Mouse (Mus musculus) limb, embryonic 15.5 days (tissue): Measurements from ENCODE around the gene Ubac2. TPM values are rescaled to one million over a fixed set of nuclear protein-coding genes. Genes with fewer than 3 reads are reported as not detected.
A peak's percentile ranks its signal among the peaks of the same experiment; 100 is the strongest.

Source experiments
- ATAC-seq: fragments of 200-750 bp; cut with Nextera tagmentation; 2 replicates; pipeline ENCODE4 v1.8.0; 2017; ENCODE audit warnings: low read depth, moderate TSS enrichment; ENCODE audit not compliant: insufficient number of reproducible peaks, low FRiP score, low TSS enrichment
- H3K27ac ChIP-seq: fragments of 300-500 bp; sonication (generic); 2 replicates; pipeline ENCODE4 v1.5.1; 2015; ENCODE audit warnings: moderate library complexity, mild to moderate bottlenecking, inconsistent platforms
- H3K27me3 ChIP-seq: fragments of 300-500 bp; sonication (generic); 2 replicates; pipeline ENCODE4 v1.6.1; 2015; ENCODE audit warnings: inconsistent platforms
- H3K36me3 ChIP-seq: fragments of 300-500 bp; sonication (generic); 2 replicates; pipeline ENCODE4 v1.6.1; 2015; ENCODE audit warnings: inconsistent platforms
- H3K4me1 ChIP-seq: fragments of 300-500 bp; sonication (generic); 2 replicates; pipeline ENCODE4 v1.6.1; 2015; ENCODE audit warnings: inconsistent platforms
- H3K4me2 ChIP-seq: fragments of 300-500 bp; sonication (generic); 2 replicates; pipeline ENCODE4 v1.6.1; 2015; ENCODE audit warnings: mild to moderate bottlenecking, inconsistent platforms
- H3K4me3 ChIP-seq: fragments of 300-500 bp; sonication (generic); 2 replicates; pipeline ENCODE4 v1.5.1; 2015; ENCODE audit warnings: mild to moderate bottlenecking, inconsistent platforms
- H3K9ac ChIP-seq: fragments of 300-500 bp; sonication (generic); 2 replicates; pipeline ENCODE4 v1.6.1; 2015; ENCODE audit warnings: inconsistent platforms
- H3K9me3 ChIP-seq: fragments of 300-500 bp; sonication (generic); 2 replicates; pipeline ENCODE4 v1.6.1; 2016; ENCODE audit warnings: inconsistent platforms
- WGBS: fragments of 180-500 bp; shearing (Covaris S2); methylation state at CpG from one replicate; pipeline ENCODE4 v1.1.7; 2015; 5-methylcytosine and 5-hydroxymethylcytosine counted together
- polyA plus RNA-seq: library from polyadenylated mRNA; unstranded; fragments of >200 nt; fragmentation: Nextera tagmentation; extraction: Ambion mirVana; gene quantifications from 2 replicates; pipeline ENCODE4 v1.2.1, GENCODE M21; 2015

Ubac2 gene
- polyA plus RNA-seq, 1 experiment from 2014 or later: 65.2 TPM

DNA sequence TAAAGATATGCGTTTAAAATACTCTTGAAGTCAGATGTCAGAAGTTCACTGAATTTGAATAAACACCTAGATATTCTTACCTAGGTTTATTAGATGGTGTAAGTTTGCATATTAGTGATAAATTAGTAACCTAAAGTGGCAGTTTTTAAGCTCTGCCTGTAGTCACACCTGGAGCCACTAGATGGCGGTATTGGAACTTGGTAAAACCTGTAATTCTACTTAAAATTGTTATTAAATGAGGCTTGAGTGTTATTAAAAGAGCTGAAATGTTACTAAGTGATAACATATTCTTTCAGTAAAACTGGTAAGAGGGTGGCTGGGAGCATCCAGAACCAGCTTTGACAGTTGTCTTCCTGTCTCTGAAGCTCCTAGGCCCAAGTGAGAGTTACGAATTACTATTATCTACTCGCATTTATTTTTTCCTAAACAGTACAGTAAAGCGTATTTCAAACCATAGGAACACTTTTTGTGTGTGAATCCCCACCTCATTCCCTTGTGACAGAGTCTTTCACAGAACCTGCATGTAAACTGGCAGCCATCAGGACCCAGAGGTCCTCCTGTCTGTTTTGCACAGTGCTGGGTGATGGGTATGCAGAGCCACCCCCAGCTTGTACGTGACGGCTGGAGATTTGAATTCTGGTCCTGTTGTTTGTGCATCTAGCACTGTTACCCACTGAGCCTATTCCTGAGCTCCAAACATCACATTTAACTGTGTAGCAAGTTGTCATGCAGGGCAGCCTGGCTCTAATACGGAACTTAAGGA lies 50.1 kb downstream of the Ubac2 start:
- 66% methylated on average over 8 of the region's 8 CpGs for WGBS
- no peak for ATAC-seq
- no peak overlapping the region for H3K27ac ChIP-seq

DNA sequence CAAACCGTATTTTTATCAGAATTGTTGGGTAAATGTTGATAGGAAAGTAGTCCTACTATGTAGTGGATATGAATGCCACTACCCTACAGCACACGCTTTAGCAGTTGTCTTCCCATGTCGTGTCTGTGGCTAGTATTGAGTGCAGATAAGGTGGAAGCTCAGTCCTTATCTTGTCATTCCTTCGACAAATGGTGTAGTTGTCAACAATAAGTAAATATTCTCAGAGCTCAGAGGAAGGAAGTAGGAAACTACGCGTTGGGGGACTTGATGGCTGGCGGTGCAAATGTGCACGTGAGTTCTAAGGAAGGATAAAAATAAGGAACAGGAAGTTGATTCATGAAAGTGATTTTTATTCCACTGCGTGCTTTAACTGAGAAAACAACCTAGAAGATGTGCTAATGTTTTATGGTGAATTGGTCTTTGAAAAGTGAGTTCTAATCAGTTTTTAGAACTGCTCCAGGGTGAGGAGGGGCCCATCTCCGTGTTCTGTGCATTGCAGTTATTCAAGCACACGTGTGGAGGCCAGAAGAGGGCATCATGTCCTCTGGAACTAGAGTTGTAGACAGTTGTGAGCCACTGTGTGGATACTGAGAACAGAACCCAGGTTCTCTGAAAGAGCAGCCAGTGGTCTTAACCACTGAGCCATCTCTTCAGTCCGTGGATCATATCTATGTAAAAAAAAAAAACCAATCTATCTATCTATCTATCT lies 51.0 kb downstream of the Ubac2 start:
- 83% methylated on average over 12 of the region's 12 CpGs for WGBS

More for the DNA sequence above, 50.1 kb downstream of the Ubac2 start:
- no peaks in the 10 kb centered on the region for H3K36me3 ChIP-seq
- no peak overlapping the region for H3K4me2 ChIP-seq
- H3K9ac ChIP-seq: no peak overlapping the region
- no peaks in the 10 kb centered on the region; the same call in 1 of the 2 replicates for H3K4me1 ChIP-seq
- H3K27me3 ChIP-seq: no peaks in the 10 kb centered on the region
- H3K9me3 ChIP-seq: no peaks in the 10 kb centered on the region
- no peak overlapping the region for H3K4me3 ChIP-seq

DNA sequence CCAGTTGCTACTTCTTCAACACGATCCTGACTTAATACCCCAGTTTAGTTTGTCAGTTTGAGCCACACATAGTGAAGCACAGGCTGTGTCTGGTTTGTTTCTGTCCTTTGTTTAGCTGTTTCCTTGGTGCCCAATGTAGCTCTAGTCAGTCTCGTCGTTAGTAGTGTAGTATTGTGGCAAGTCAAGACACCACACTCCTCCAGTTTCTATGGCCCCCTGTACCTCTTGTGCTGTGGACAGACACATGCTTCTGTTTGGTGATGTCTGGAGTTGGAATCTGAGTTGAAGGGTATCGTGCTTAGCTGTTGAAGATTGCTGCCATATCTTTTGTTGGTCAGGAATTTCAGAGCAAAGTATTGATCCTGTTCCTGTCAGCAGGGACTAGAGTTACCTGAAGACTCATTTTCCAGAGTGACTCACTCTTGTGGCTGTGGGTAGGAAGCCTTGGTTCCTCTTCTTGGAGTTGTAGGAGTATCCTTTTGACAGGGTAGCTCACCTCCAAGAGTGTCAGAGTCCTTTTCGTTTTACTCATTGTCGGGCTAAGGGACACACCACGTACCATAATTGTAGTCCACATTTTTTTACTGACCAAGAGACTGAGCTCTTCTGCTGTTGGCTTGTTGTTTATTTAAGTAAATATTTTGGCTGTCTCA lies 52.4 kb downstream of the Ubac2 start:
- Histone ChIP-seq H3K36me3 (peaks cover 16% of the 10 kb centered on the region), H3K9me3 (peaks cover 1% of the 10 kb centered on the region), H3K9ac (no peak overlapping the region), H3K4me2 (no peak overlapping the region), H3K4me3 (no peak overlapping the region), H3K27me3 (no peaks in the 10 kb centered on the region), H3K27ac (no peak overlapping the region), H3K4me1 (no peaks in the 10 kb centered on the region; the same call in 1 of the 2 replicates)
- ATAC-seq: no peak
- WGBS: 76% methylated on average over 7 of the region's 7 CpGs

More for the DNA sequence above, 51.0 kb downstream of the Ubac2 start:
- H3K27ac ChIP-seq: no peak overlapping the region
- no peak for ATAC-seq
- H3K9ac ChIP-seq: no peak overlapping the region
- no peak overlapping the region for H3K4me3 ChIP-seq
- H3K4me2 ChIP-seq: no peak overlapping the region
- H3K4me1 ChIP-seq: no peaks in the 10 kb centered on the region; the same call in 1 of the 2 replicates
- no peaks in the 10 kb centered on the region for H3K9me3 ChIP-seq
- peaks cover 8% of the 10 kb centered on the region for H3K36me3 ChIP-seq
- H3K27me3 ChIP-seq: no peaks in the 10 kb centered on the region

DNA sequence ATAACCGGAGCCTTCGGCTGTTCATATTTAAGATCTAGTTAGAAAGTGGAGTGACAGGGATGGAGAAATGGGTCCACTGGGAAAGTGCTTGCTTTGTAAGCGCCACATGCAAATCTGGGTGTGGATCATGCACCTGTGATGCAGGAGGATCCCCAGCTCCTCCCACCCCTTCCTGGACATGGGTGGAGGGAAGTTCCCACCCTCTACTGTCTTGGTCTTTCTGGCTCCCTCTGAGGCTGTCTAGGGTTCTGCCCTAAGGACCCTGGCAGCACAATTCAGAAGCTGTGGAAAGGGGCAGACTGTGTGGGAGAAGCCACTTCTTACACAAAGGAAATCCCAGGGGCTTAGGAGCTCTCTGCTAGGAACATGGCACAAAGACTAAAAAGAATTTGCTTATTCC lies 53.2 kb downstream of the Ubac2 start:
- Histone ChIP-seq H3K4me3 (no peak overlapping the region), H3K27ac (no peak overlapping the region), H3K9ac (no peak overlapping the region), H3K27me3 (no peaks in the 10 kb centered on the region), H3K36me3 (peaks cover 16% of the 10 kb centered on the region), H3K4me1 (no peaks in the 10 kb centered on the region; the same call in 1 of the 2 replicates), H3K4me2 (no peak overlapping the region), H3K9me3 (peaks cover 4% of the 10 kb centered on the region)
- WGBS: 89% methylated on average over 3 of the region's 3 CpGs
- no peak for ATAC-seq

DNA sequence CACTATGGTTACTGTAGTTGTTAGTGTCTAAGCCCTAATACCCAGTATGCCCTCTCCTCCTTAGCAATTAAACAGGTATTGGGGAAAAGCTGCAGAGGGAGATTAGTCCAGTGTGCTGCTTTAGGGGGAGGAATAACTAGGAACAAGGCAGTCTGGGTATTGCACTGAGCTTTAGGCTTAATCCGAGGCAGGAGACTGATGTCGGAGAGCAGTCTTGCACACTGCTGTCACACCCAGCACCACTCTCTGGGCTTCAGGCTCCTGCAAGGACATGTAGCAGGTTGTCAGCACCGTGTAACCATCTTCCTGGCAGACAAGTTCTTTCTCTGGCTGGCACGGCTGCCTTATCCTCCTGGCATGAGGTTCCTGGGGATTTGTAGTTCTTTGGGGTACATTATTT lies 53.8 kb downstream of the Ubac2 start:
- H3K4me1 ChIP-seq: no peaks in the 10 kb centered on the region; the same call in 1 of the 2 replicates
- no peak for ATAC-seq
- 74% methylated on average over 4 of the region's 4 CpGs for WGBS
- H3K9ac ChIP-seq: no peak overlapping the region
- H3K9me3 ChIP-seq: peaks cover 4% of the 10 kb centered on the region
- H3K4me2 ChIP-seq: no peak overlapping the region
- H3K27me3 ChIP-seq: no peaks in the 10 kb centered on the region
- peaks cover 16% of the 10 kb centered on the region for H3K36me3 ChIP-seq
- no peak overlapping the region for H3K27ac ChIP-seq
- H3K4me3 ChIP-seq: no peak overlapping the region

DNA sequence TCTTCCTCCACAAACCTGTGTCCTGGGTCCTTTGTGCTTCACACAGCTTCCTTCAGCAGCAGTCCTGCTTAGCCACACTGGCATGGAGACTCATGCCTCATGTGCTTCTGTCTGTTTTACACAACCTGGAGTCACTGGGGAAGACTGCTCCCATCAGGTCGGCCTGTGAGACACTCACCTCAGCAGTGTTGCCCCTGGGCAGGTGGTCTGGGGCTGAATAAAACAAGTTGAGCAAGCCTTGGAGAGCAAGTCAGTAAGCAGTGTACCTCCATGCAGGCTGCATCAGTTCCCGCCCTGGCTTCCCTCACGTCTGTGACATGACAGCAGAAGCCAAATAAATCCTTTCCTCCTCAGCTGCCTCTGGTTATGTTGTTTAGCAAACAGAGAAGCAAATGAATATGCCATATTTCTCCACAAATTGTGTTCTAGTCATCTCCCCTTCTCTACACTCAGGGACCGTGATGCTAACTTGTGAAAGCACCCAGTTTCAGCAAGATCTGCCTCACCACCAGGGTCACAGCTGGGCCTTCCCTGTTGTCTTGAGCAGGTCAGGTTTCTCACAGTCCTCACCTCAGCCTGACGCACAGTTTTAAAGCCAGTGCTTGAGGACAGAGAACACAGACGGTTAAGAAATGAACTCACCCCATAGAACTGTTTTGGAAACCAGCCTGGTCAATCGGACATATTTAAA lies 55.6 kb downstream of the Ubac2 start:
- no peak overlapping the region for H3K27ac ChIP-seq
- peaks cover 16% of the 10 kb centered on the region for H3K36me3 ChIP-seq
- 87% methylated on average over 7 of the region's 7 CpGs for WGBS
- H3K9me3 ChIP-seq: peaks cover 4% of the 10 kb centered on the region
- ATAC-seq: no peak
- H3K4me1 ChIP-seq: peaks cover 5% of the 10 kb centered on the region; the same call in 1 of the 2 replicates
- no peak overlapping the region for H3K4me3 ChIP-seq
- no peak overlapping the region for H3K4me2 ChIP-seq
- no peak overlapping the region for H3K9ac ChIP-seq
- H3K27me3 ChIP-seq: no peaks in the 10 kb centered on the region

DNA sequence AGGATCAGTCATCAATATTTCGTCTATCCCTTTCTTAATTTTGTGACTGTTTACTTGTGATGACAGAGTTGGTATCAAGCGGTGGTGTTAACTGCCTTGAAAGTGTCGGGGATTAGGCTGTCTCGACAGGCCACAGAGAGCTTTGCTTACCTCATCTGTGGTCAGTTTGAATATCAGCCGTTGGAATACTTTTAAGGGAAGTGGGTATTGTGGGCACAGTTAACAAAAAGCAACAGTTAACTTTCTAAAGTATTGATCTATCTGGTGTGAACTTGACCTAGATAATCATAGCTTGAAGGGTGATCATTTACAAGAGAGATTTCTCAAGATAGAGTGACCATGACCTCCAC lies 56.2 kb downstream of the Ubac2 start:
- Histone ChIP-seq H3K27me3 (no peaks in the 10 kb centered on the region), H3K4me1 (peaks cover 5% of the 10 kb centered on the region; the same call in 1 of the 2 replicates), H3K9ac (no peak overlapping the region), H3K4me2 (no peak overlapping the region), H3K36me3 (peaks cover 16% of the 10 kb centered on the region), H3K27ac (no peak overlapping the region), H3K9me3 (peaks cover 4% of the 10 kb centered on the region), H3K4me3 (no peak overlapping the region)
- 88% methylated on average over 5 of the region's 5 CpGs for WGBS
- ATAC-seq: no peak

DNA sequence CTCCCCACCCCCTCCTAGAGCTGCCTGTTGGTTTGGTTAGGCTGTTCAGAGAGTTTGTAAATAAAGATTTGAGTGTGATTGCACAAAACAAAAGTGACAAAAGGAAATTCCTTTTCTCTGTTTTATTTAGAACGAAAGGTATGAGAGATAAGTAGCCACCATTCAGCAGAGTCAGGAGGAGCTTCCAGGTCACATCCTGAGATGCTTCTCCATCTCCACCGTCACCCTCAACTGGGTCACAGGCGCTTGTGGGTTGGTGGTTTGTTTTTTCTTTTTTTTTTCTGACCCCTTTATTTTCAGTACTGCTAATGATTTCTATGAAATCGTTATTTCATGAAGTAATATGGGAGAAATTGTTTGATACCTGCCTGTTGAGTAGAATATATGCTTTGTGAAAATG lies 57.9 kb downstream of the Ubac2 start:
- no peak for ATAC-seq
- H3K36me3 ChIP-seq: peaks cover 16% of the 10 kb centered on the region
- peaks cover 4% of the 10 kb centered on the region for H3K9me3 ChIP-seq
- H3K4me3 ChIP-seq: no peak overlapping the region
- no peak overlapping the region for H3K27ac ChIP-seq
- 90% methylated on average over 4 of the region's 4 CpGs for WGBS
- no peak overlapping the region for H3K9ac ChIP-seq
- peaks cover 5% of the 10 kb centered on the region; the same call in 1 of the 2 replicates for H3K4me1 ChIP-seq
- H3K27me3 ChIP-seq: no peaks in the 10 kb centered on the region
- no peak overlapping the region for H3K4me2 ChIP-seq

DNA sequence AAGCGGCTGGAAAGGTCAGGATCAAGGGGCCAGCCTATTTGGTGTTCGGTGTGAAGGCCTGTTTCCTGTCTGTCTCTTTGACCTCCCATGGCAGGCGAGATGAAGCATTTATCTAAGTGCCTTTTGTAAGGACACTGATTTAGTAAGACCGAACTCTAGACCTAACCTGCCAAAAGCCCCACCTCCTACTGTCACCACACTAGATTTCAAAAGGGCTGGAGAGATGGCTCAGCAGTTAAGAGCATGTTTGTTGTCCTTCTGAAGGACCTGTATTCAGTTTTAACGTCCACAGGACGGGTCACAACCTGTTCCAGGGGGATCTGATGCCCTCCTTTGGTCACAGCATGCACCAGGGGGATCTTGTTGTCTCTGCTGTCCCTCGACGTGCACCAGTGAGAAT lies 58.4 kb downstream of the Ubac2 start:
- no peak overlapping the region for H3K4me2 ChIP-seq
- H3K4me1 ChIP-seq: peaks cover 5% of the 10 kb centered on the region; the same call in 1 of the 2 replicates
- no peak overlapping the region for H3K27ac ChIP-seq
- no peak overlapping the region for H3K9ac ChIP-seq
- H3K4me3 ChIP-seq: no peak overlapping the region
- WGBS: 80% methylated on average over 8 of the region's 8 CpGs
- H3K27me3 ChIP-seq: no peaks in the 10 kb centered on the region
- peaks cover 4% of the 10 kb centered on the region for H3K9me3 ChIP-seq
- peaks cover 16% of the 10 kb centered on the region for H3K36me3 ChIP-seq
- no peak for ATAC-seq

DNA sequence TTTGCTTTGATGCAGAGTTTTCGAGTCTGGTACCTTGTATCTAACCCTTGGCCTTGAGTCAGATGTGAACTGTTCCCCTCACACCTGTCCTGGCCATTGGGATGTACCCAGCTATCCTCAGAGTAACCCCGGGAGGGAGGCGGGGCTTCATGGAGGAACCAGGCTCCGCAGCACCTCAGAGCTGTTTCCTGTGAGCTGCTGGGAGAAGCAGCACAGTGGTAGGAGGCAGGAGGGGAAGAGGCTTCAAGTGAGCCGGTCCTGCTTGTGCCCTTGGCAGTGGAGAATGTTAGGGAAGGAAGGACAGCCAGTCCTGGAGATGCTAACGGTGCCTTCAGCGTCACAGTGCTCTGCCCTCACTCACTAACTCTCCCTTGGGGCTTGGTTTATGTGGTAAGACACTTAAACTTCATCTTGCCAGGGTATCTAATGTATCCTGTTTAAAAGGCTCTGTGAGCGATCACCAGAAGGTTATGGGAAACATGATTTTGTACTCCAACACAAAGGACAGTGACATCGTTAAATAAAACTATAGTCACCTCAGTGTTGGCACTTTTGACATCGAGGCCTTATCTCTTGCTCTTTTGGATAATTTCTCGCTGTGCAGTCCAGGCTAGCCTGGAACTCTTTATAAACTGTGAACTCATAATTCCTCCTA lies 59.3 kb downstream of the Ubac2 start:
- H3K27ac ChIP-seq: peak overlapping the region; percentile 43
- H3K27me3 ChIP-seq: no peaks in the 10 kb centered on the region
- peaks cover 4% of the 10 kb centered on the region for H3K9me3 ChIP-seq
- H3K9ac ChIP-seq: no peak overlapping the region
- ATAC-seq: no peak
- H3K36me3 ChIP-seq: peaks cover 16% of the 10 kb centered on the region
- 75% methylated on average over 11 of the region's 11 CpGs for WGBS
- H3K4me1 ChIP-seq: peaks cover 5% of the 10 kb centered on the region; the same call in 1 of the 2 replicates
- no peak overlapping the region for H3K4me3 ChIP-seq
- H3K4me2 ChIP-seq: no peak overlapping the region
